Comparison of ENCODE assay signal across 8 mouse cellular contexts in the genomic region with DNA sequence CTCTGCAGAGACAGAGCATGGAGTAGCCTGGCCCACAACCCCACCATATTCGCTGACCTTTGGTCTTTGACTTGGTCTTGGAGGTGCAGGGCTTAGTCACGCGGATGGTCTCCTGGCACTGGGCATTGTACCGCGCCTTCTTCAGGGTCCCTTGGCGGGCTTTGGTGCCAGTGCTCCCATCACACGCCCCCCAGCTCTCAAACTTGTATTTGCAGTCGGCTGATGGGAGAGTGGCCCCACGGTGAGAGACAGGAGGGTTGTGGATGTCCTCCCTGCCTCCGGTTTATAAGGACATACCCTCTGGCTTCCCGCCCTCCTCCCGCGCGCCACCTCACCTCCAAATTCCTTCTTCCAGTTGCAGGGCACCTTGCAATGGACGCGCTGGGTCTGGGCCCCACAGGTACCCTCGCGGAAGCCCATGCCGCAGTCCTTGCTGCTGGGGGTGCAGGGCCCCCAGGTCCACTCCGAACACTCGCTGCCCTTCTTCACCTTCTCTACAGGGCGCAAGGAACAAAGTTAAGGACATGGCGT. TPM values are rescaled to one million over a fixed set of nuclear protein-coding genes. Genes with fewer than 3 reads are reported as not detected.
DNase-seq lines count a peak whose midpoint lies in the region; ATAC-seq and TF ChIP-seq lines count a peak whose summit lies in the region.

No protein-coding gene starts in this region.

- 3% methylated on average over 23 of the region's 23 CpGs for WGBS in lung, embryonic 14.5 days
- WGBS in embryonic facial prominence, embryonic 11.5 days: under 1% methylated on average over 23 of the region's 23 CpGs
- WGBS in midbrain, embryonic 14.5 days: 2% methylated on average over 23 of the region's 23 CpGs

- H3K4me1 ChIP-seq in lung, embryonic 14.5 days (ENCODE audit: insufficient read depth): peaks cover 11% of the 10 kb centered on the region
- peaks cover 17% of the 10 kb centered on the region for H3K4me1 ChIP-seq in embryonic facial prominence, embryonic 11.5 days (ENCODE audit: control insufficient read depth, insufficient read depth, low read length)
- peaks cover 25% of the 10 kb centered on the region for H3K4me1 ChIP-seq in midbrain, embryonic 14.5 days (ENCODE audit: control insufficient read depth, insufficient read depth, low read length)

- H3K27ac ChIP-seq in lung, embryonic 14.5 days (ENCODE audit: low read depth): peak overlapping the region; percentile 98
- H3K27ac ChIP-seq in embryonic facial prominence, embryonic 11.5 days (replicated peaks; ENCODE audit: low read depth, low read length): peak overlapping the region; percentile 98
- peak overlapping the region; percentile 88 for H3K27ac ChIP-seq in midbrain, embryonic 14.5 days (replicated peaks; ENCODE audit: low read depth, low read length)

- no peaks in the 10 kb centered on the region for H3K9me3 ChIP-seq in lung, embryonic 14.5 days (ENCODE audit: low read depth, low read length)
- no peaks in the 10 kb centered on the region for H3K9me3 ChIP-seq in embryonic facial prominence, embryonic 11.5 days (replicated peaks; ENCODE audit: control insufficient read depth, low read length)
- no peaks in the 10 kb centered on the region for H3K9me3 ChIP-seq in midbrain, embryonic 14.5 days (ENCODE audit: control insufficient read depth, low read length)

- peak overlapping the region; percentile 96 for H3K9ac ChIP-seq in lung, embryonic 14.5 days
- peak overlapping the region; percentile 99 for H3K9ac ChIP-seq in embryonic facial prominence, embryonic 11.5 days (replicated peaks; ENCODE audit: low read length)
- peak overlapping the region; percentile 72 for H3K9ac ChIP-seq in midbrain, embryonic 14.5 days (replicated peaks; ENCODE audit: low read length)

- H3K4me2 ChIP-seq in lung, embryonic 14.5 days: peak overlapping the region; percentile 90
- H3K4me2 ChIP-seq in embryonic facial prominence, embryonic 11.5 days (ENCODE audit: low read depth, low read length): peak overlapping the region; percentile 86
- peak overlapping the region; percentile 74 for H3K4me2 ChIP-seq in midbrain, embryonic 14.5 days (ENCODE audit: low read length)

- DNase-seq in lung, embryonic 14.5 days: peak; percentile 60
- no peak for DNase-seq in lung, adult 18-20 months
- DNase-seq in embryonic facial prominence, embryonic 11.5 days (ENCODE audit: low spot score): peak; percentile 58
- DNase-seq in kidney, adult 18-20 months: peak; percentile 52
- DNase-seq in midbrain, embryonic 14.5 days: peak; percentile 42
- no peak for DNase-seq in layer of hippocampus, adult 11-12 months (ENCODE audit: low spot score)
- DNase-seq in B cell, adult 2 months: no peak
- no peak for DNase-seq in ovary, postnatal 10 days (ENCODE audit: low spot score)

- H3K27me3 ChIP-seq in lung, embryonic 14.5 days (ENCODE audit: insufficient read depth, low read length): no peaks in the 10 kb centered on the region
- no peaks in the 10 kb centered on the region for H3K27me3 ChIP-seq in embryonic facial prominence, embryonic 11.5 days (ENCODE audit: control insufficient read depth, insufficient read depth, low read length)
- no peaks in the 10 kb centered on the region for H3K27me3 ChIP-seq in midbrain, embryonic 14.5 days (ENCODE audit: control insufficient read depth, insufficient read depth, low read length)

- H3K4me3 ChIP-seq in lung, embryonic 14.5 days (ENCODE audit: low read depth, low read length): peak overlapping the region; percentile 77
- H3K4me3 ChIP-seq in embryonic facial prominence, embryonic 11.5 days (ENCODE audit: low read depth, low read length): peak overlapping the region; percentile 87
- H3K4me3 ChIP-seq in midbrain, embryonic 14.5 days (replicated peaks; ENCODE audit: low read depth, low read length): peak overlapping the region; percentile 52

- ATAC-seq in lung, embryonic 14.5 days (ENCODE audit: insufficient read depth): no peak
- no peak for ATAC-seq in embryonic facial prominence, embryonic 11.5 days (replicated peaks; ENCODE audit: insufficient number of reproducible peaks, low FRiP score, low TSS enrichment, low read depth)
- ATAC-seq in midbrain, embryonic 14.5 days (ENCODE audit: low FRiP score, low TSS enrichment): no peak

- peaks cover 39% of the 10 kb centered on the region for H3K36me3 ChIP-seq in lung, embryonic 14.5 days (ENCODE audit: insufficient read depth)
- H3K36me3 ChIP-seq in embryonic facial prominence, embryonic 11.5 days (replicated peaks; ENCODE audit: control insufficient read depth, insufficient read depth, low read depth, low read length): no peaks in the 10 kb centered on the region
- H3K36me3 ChIP-seq in midbrain, embryonic 14.5 days (ENCODE audit: control insufficient read depth, insufficient read depth, low read length): peaks cover 10% of the 10 kb centered on the region

- TF ChIP-seq CTCF in lung, embryonic 14.5 days (IDR thresholded peaks at IDR 0.05; ENCODE audit: low read depth): no peak

RNA-seq across cellular contexts. Expression of gene Mdk, which starts 1.3 kb away (rescaled TPM):
- 1,044 and 1,097 TPM in 2 replicates for polyA plus RNA-seq in lung, embryonic 14.5 days (2014; fragmentation: Nextera tagmentation; extraction: Ambion mirVana)
- polyA plus RNA-seq in embryonic facial prominence, embryonic 11.5 days (2014; fragmentation: Nextera tagmentation; extraction: Ambion mirVana): 1,845 and 1,892 TPM in 2 replicates
- polyA plus RNA-seq in midbrain, embryonic 14.5 days (2014; fragmentation: Nextera tagmentation; extraction: Ambion mirVana): 131 and 196 TPM in 2 replicates

RNA-seq across cellular contexts. Expression of gene Chrm4, which starts 3.8 kb away (rescaled TPM):
- 0.22 and 0.33 TPM in 2 replicates for polyA plus RNA-seq in lung, embryonic 14.5 days (2014; fragmentation: Nextera tagmentation; extraction: Ambion mirVana)
- polyA plus RNA-seq in embryonic facial prominence, embryonic 11.5 days (2014; fragmentation: Nextera tagmentation; extraction: Ambion mirVana): 0.20 and 0.34 TPM in 2 replicates
- 0.34 and 0.65 TPM in 2 replicates for polyA plus RNA-seq in midbrain, embryonic 14.5 days (2014; fragmentation: Nextera tagmentation; extraction: Ambion mirVana)

RNA-seq across cellular contexts. Expression of gene Gm9821, which starts 14.7 kb away (rescaled TPM):
- polyA plus RNA-seq in lung, embryonic 14.5 days (2014; fragmentation: Nextera tagmentation; extraction: Ambion mirVana): 0.34 and 1.1 TPM in 2 replicates
- polyA plus RNA-seq in embryonic facial prominence, embryonic 11.5 days (2014; fragmentation: Nextera tagmentation; extraction: Ambion mirVana): 0.28 TPM in 1 of 2 replicates, not detected in the other
- 0.14 and 0.26 TPM in 2 replicates for polyA plus RNA-seq in midbrain, embryonic 14.5 days (2014; fragmentation: Nextera tagmentation; extraction: Ambion mirVana)

RNA-seq across cellular contexts. Expression of gene Dgkz, which starts 44.8 kb away (rescaled TPM):
- 59.2 and 63.9 TPM in 2 replicates for polyA plus RNA-seq in lung, embryonic 14.5 days (2014; fragmentation: Nextera tagmentation; extraction: Ambion mirVana)
- 28.6 and 30.1 TPM in 2 replicates for polyA plus RNA-seq in embryonic facial prominence, embryonic 11.5 days (2014; fragmentation: Nextera tagmentation; extraction: Ambion mirVana)
- 27.5 and 32.0 TPM in 2 replicates for polyA plus RNA-seq in midbrain, embryonic 14.5 days (2014; fragmentation: Nextera tagmentation; extraction: Ambion mirVana)

Comparison
In these comparisons a context has a peak if more than half of its experiments do, and no peak if none do; other contexts are left out.
1. DNase-seq: peak in lung, embryonic 14.5 days (single experiment), embryonic facial prominence, embryonic 11.5 days (single experiment), kidney, adult 18-20 months (single experiment) and midbrain, embryonic 14.5 days (single experiment); none in lung, adult 18-20 months (0 of 2), layer of hippocampus, adult 11-12 months (single experiment), B cell, adult 2 months (0 of 2) and ovary, postnatal 10 days (single experiment).
2. Peak in every context shown above with its lines, with median percentiles within 50 percentile points of each other: H3K27ac ChIP-seq, H3K4me2 ChIP-seq, H3K4me3 ChIP-seq and H3K9ac ChIP-seq.